Mouse (Mus musculus) myocyte (in vitro differentiated cells): ENCODE measurements around the gene Sfrp4. TPM values are rescaled to one million over a fixed set of nuclear protein-coding genes. Genes with fewer than 3 reads are reported as not detected.

Experiments used
- H3K27me3 ChIP-seq: one replicate; pipeline ENCODE4 v1.6.1; 2011; ENCODE audit not compliant: control insufficient read depth, insufficient read depth, insufficient read length
- H3K36me3 ChIP-seq: one replicate; pipeline ENCODE4 v1.6.1; 2011; ENCODE audit not compliant: control insufficient read depth, insufficient read depth
- H3K4me2 ChIP-seq: one replicate; pipeline ENCODE4 v1.6.1; 2011; ENCODE audit warnings: low read depth, control low read depth
- H3K4me3 ChIP-seq: one replicate; pipeline ENCODE4 v1.5.1; 2011; ENCODE audit warnings: mild to moderate bottlenecking, control low read depth, moderate library complexity
- H3K79me2 ChIP-seq: one replicate; pipeline ENCODE4 v1.6.1; 2011; ENCODE audit not compliant: control insufficient read depth, insufficient read depth
- H3ac ChIP-seq: one replicate; pipeline ENCODE4 v1.6.1; 2011; ENCODE audit not compliant: control insufficient read depth, insufficient read length
- CEBPB ChIP-seq: IDR thresholded peaks from 2 replicates; pipeline ENCODE4 v1.6.1; 2011; ENCODE audit warnings: mild to moderate bottlenecking, moderate library complexity; ENCODE audit not compliant: poor library complexity, insufficient read depth, severe bottlenecking
- E2F4 ChIP-seq: IDR thresholded peaks from one replicate; pipeline ENCODE4 v1.6.1; 2011; ENCODE audit warnings: mild to moderate bottlenecking, control low read depth, moderate library complexity; ENCODE audit not compliant: insufficient read depth
- MAX ChIP-seq: IDR thresholded peaks from one replicate; pipeline ENCODE4 v1.6.1; 2011; ENCODE audit warnings: low read depth, mild to moderate bottlenecking, control low read depth
- MYOD1 ChIP-seq, 3 experiments: IDR thresholded peaks; one replicate each; pipeline ENCODE4 v1.6.1; 2011; ENCODE audit warnings: control low read depth in 2 of 3, low read depth in 2 of 3, mild to moderate bottlenecking in 2 of 3, moderate library complexity in 1 of 3; ENCODE audit not compliant: insufficient read length in 2 of 3, control insufficient read depth in 1 of 3
- MYOG ChIP-seq, 3 experiments: IDR thresholded peaks; one replicate each; pipeline ENCODE4 v1.6.1; 2011; ENCODE audit warnings: control low read depth in 2 of 3, low read depth in 2 of 3, mild to moderate bottlenecking in 2 of 3; ENCODE audit not compliant: insufficient read length in 2 of 3, control insufficient read depth in 1 of 3, insufficient read depth in 1 of 3
- POLR2A ChIP-seq: IDR thresholded peaks from one replicate; pipeline ENCODE4 v1.6.1; 2011; ENCODE audit warnings: low read depth, mild to moderate bottlenecking, control low read depth, moderate library complexity; ENCODE audit not compliant: insufficient read length
- POLR2AphosphoS2 ChIP-seq: IDR thresholded peaks from one replicate; pipeline ENCODE4 v1.6.1; 2011; ENCODE audit warnings: low read depth, control low read depth; ENCODE audit not compliant: insufficient read length
- REST ChIP-seq: IDR thresholded peaks from one replicate; pipeline ENCODE4 v1.6.1; 2011; ENCODE audit warnings: mild to moderate bottlenecking, control low read depth, moderate library complexity; ENCODE audit not compliant: insufficient read depth, insufficient read length
- SRF ChIP-seq: IDR thresholded peaks from one replicate; pipeline ENCODE4 v1.6.1; 2011; ENCODE audit warnings: low read depth; ENCODE audit not compliant: control insufficient read depth, insufficient read length
- TCF12 ChIP-seq: IDR thresholded peaks from one replicate; pipeline ENCODE4 v1.6.1; 2011; ENCODE audit warnings: mild to moderate bottlenecking, control low read depth; ENCODE audit not compliant: poor library complexity, insufficient read depth, severe bottlenecking
- TCF3 ChIP-seq: IDR thresholded peaks from one replicate; pipeline ENCODE4 v1.6.1; 2011; ENCODE audit warnings: low read depth, control low read depth; ENCODE audit not compliant: insufficient read length
- USF1 ChIP-seq: IDR thresholded peaks from one replicate; pipeline ENCODE4 v1.6.1; 2011; ENCODE audit warnings: low read depth, mild to moderate bottlenecking, control low read depth, moderate library complexity
- polyA plus RNA-seq: library from polyadenylated mRNA; unstranded; fragments of >200 nt; fragmentation: generic; extraction: Trizol; gene quantifications from one replicate; pipeline ENCODE4 v1.2.1, GENCODE M21; 2012; ENCODE audit warnings: missing spikeins

Gene Sfrp4
- polyA plus RNA-seq, 1 experiment, result 1.1 TPM

GRCm38 (mm10) chr13:19602531-19602930, 20.4 kb upstream of the Sfrp4 start:
- no peak overlapping the region for H3K4me3 ChIP-seq
- no peak overlapping the region for H3K4me2 ChIP-seq
- H3K36me3 ChIP-seq, result peaks cover 1% of the 10 kb centered on the region
- no peaks in the 10 kb centered on the region for H3K27me3 ChIP-seq
- TF ChIP-seq POLR2AphosphoS2 (no peak), E2F4 (no peak), MYOD1 (IDR thresholded peaks at IDR 0.05; ENCODE audit: control insufficient read depth in 1 of 3, insufficient read length in 2 of 3, low read depth in 2 of 3) (no peak), USF1 (no peak), POLR2A (no peak), CEBPB (no peak), REST (no peak)
- H3ac ChIP-seq, result no peak overlapping the region
- H3K79me2 ChIP-seq, result no peaks in the 10 kb centered on the region

- TF ChIP-seq SRF, result no peak
- no peak for TF ChIP-seq POLR2A
- no peak for TF ChIP-seq REST
- TF ChIP-seq MYOD1 (IDR thresholded peaks at IDR 0.05; ENCODE audit: control insufficient read depth in 1 of 3, insufficient read length in 2 of 3, low read depth in 2 of 3), result no peak
- no peak for TF ChIP-seq TCF3
- no peak for TF ChIP-seq E2F4
- TF ChIP-seq CEBPB, result no peak
- no peak for TF ChIP-seq TCF12
- no peak for TF ChIP-seq MYOG (IDR thresholded peaks at IDR 0.05; ENCODE audit: control insufficient read depth in 1 of 3, insufficient read depth in 1 of 3, insufficient read length in 2 of 3, low read depth in 2 of 3)
- TF ChIP-seq USF1, result no peak
- no peak for TF ChIP-seq POLR2AphosphoS2
- no peak for TF ChIP-seq MAX
- H3K4me3 ChIP-seq, result no peak overlapping the region
- no peak overlapping the region for H3ac ChIP-seq
- H3K79me2 ChIP-seq, result no peaks in the 10 kb centered on the region
- no peaks in the 10 kb centered on the region for H3K36me3 ChIP-seq
- H3K27me3 ChIP-seq, result no peaks in the 10 kb centered on the region
- H3K4me2 ChIP-seq, result no peak overlapping the region
These were observed 19.2 kb upstream of the Sfrp4 start for GRCm38 (mm10) chr13:19603719-19604118.

- H3K27me3 ChIP-seq, result no peaks in the 10 kb centered on the region
- H3ac ChIP-seq, result no peak overlapping the region
- no peaks in the 10 kb centered on the region for H3K79me2 ChIP-seq
- no peak overlapping the region for H3K4me3 ChIP-seq
- no peaks in the 10 kb centered on the region for H3K36me3 ChIP-seq
- TF ChIP-seq SRF, result no peak
- TF ChIP-seq TCF12, result no peak
- TF ChIP-seq POLR2A, result no peak
- TF ChIP-seq CEBPB, result no peak
- TF ChIP-seq MAX, result no peak
- TF ChIP-seq REST, result no peak
- TF ChIP-seq TCF3, result no peak
- TF ChIP-seq POLR2AphosphoS2, result no peak
- TF ChIP-seq MYOG (IDR thresholded peaks at IDR 0.05; ENCODE audit: control insufficient read depth in 1 of 3, insufficient read depth in 1 of 3, insufficient read length in 2 of 3, low read depth in 2 of 3), result no peak
- no peak for TF ChIP-seq USF1
- TF ChIP-seq MYOD1 (IDR thresholded peaks at IDR 0.05; ENCODE audit: control insufficient read depth in 1 of 3, insufficient read length in 2 of 3, low read depth in 2 of 3), result no peak
- TF ChIP-seq E2F4, result no peak
- H3K4me2 ChIP-seq, result no peak overlapping the region
These were observed 18.0 kb upstream of the Sfrp4 start for GRCm38 (mm10) chr13:19604916-19605315.

GRCm38 (mm10) chr13:19608120-19608519, 14.8 kb upstream of the Sfrp4 start:
- Histone ChIP-seq H3K79me2 (no peaks in the 10 kb centered on the region), H3K36me3 (no peaks in the 10 kb centered on the region), H3K4me3 (no peak overlapping the region), H3ac (no peak overlapping the region), H3K27me3 (no peaks in the 10 kb centered on the region), H3K4me2 (no peak overlapping the region)
- no peak for TF ChIP-seq MYOG (IDR thresholded peaks at IDR 0.05; ENCODE audit: control insufficient read depth in 1 of 3, insufficient read depth in 1 of 3, insufficient read length in 2 of 3, low read depth in 2 of 3)
- TF ChIP-seq POLR2AphosphoS2, result no peak
- TF ChIP-seq TCF12, result no peak
- no peak for TF ChIP-seq USF1
- no peak for TF ChIP-seq TCF3
- TF ChIP-seq POLR2A, result no peak
- TF ChIP-seq CEBPB, result no peak
- TF ChIP-seq SRF, result no peak
- TF ChIP-seq REST, result no peak
- no peak for TF ChIP-seq E2F4
- no peak for TF ChIP-seq MAX
- no peak for TF ChIP-seq MYOD1 (IDR thresholded peaks at IDR 0.05; ENCODE audit: control insufficient read depth in 1 of 3, insufficient read length in 2 of 3, low read depth in 2 of 3)

- Histone ChIP-seq H3K36me3 (no peaks in the 10 kb centered on the region), H3ac (no peak overlapping the region)
- TF ChIP-seq MYOG (IDR thresholded peaks at IDR 0.05; ENCODE audit: control insufficient read depth in 1 of 3, insufficient read depth in 1 of 3, insufficient read length in 2 of 3, low read depth in 2 of 3) (no peak), TCF12 (no peak), CEBPB (no peak), TCF3 (no peak), MYOD1 (IDR thresholded peaks at IDR 0.05; ENCODE audit: control insufficient read depth in 1 of 3, insufficient read length in 2 of 3, low read depth in 2 of 3) (no peak), SRF (no peak), MAX (no peak), POLR2AphosphoS2 (no peak), USF1 (no peak), E2F4 (no peak), REST (no peak), POLR2A (no peak)
These were observed 10.6 kb upstream of the Sfrp4 start for GRCm38 (mm10) chr13:19612348-19612747.

More at GRCm38 (mm10) chr13:19612348-19612747, 10.6 kb upstream of the Sfrp4 start:
- no peaks in the 10 kb centered on the region for H3K27me3 ChIP-seq
- no peak overlapping the region for H3K4me2 ChIP-seq
- no peaks in the 10 kb centered on the region for H3K79me2 ChIP-seq
- no peak overlapping the region for H3K4me3 ChIP-seq
